Mouse (Mus musculus): Measurements from ENCODE around the gene Mrpl4.
"Not testable (repeated sequence)": the region's sequence is repeated elsewhere in the genome, so short reads cannot be mapped to it uniquely, and the experiment has no call there.

Gene Mrpl4

DNA sequence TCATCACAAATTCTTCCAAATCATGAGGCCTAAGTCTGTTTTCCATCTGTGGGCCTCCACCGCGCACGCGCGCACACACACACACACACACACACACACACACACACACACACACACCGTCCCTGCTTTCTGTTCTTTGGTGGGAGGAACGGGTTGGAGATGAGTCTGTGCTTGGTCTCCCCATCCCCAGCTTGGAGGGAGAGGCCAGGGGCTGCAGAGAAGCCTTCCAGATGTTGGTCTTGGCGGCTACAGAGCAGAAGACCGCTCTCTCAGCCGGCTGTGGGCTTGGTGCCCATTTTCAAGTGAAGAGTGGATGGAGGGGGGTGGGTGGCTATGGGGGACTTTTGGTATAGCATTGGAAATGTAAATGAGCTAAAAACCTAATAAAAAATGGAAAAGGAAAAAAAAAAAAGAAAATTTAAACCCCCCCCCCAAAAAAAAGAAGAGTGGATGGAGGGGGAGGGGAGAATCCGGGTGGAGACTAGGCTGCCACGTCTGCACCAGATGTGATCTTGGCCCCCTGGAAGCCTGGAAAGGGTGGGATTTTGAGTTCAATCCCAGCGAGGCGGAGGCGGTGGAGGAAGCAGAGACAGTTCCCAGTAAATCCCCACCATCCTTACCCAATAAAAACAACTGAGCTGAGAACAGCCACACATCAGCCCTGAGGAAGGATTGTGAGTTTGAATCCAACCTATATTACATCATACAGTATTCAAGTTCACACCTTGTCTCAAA lies 15.4 kb upstream of the Mrpl4 start:
- peak; percentile 35 for DNase-seq (ENCODE audit: low read depth, low spot score)

DNA sequence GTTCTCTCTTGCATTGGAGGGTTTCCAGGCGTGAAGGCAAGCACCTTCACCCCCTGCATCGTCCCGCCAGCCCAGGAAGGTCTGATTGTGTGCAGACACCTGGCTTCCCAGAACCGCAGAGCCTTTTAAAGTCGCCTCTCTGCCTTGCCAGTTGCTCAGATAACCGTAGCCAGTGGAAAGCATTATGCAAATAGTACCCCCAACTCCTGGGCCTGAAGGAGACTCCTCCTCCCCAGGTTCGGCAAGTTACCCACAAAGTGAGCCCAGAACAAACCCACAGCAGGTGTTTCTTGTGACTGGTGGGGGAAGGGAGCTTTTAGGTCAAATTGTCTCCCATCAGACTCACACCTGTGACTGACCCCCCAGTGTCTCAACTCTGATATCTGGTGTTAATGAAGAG lies 14.6 kb upstream of the Mrpl4 start:
- DNase-seq (ENCODE audit: low read depth, low spot score): no peak

DNA sequence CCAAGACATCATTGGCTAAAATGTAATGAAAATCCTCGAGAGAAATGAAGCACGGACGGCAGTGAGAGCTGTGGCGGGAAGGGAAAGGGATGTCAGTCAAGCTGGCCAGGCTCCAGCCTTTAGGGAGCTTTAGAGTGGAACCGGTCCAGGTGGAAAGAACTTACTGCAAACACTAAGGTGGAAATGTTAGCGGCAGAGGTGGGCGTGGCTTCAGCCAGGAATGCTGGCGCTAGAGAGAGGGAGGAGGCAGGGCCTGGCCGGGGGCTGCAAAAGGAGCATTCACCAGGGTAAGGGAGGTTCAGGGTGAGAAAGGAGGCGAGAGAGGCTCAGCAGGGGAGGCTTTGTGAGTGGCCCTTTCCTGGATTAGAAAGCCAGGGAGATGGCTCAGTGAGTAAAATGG lies 11.7 kb upstream of the Mrpl4 start:
- DNase-seq (ENCODE audit: low read depth, low spot score): peak; percentile 94

GRCm38 (mm10) chr9:20991587-20991986 lies 11.0 kb upstream of the Mrpl4 start:
- DNase-seq (ENCODE audit: low read depth, low spot score): no peak

- DNase-seq (ENCODE audit: low read depth, low spot score): no peak
Measured at GRCm38 (mm10) chr9:20993165-20993898, 9.2 kb upstream of the Mrpl4 start.

DNA sequence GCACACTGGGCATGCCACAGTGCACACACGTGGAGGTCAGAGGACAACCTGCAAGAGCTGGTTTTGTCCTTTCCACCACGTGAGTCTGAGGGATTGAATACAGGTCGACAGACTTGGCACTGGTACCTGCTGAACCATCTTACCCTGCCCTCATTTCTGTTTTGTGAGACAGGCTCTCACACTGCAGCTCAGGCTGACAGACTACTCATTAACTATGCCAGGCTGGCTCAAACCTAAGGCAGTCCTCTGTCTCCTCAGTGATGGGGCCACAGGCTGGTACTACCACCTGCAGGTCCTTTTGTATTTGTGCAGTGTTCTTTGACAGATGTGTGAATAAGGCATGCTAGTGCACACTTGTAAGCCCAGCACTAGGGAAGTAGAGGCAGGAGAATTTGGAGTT lies 7.5 kb upstream of the Mrpl4 start:
- no peak for DNase-seq (ENCODE audit: low read depth, low spot score)

GRCm38 (mm10) chr9:20997065-20997464 lies 5.5 kb upstream of the Mrpl4 start:
- no peak for DNase-seq (ENCODE audit: low read depth, low spot score)

- not testable (repeated sequence) for DNase-seq (ENCODE audit: low read depth, low spot score)
Measured at GRCm38 (mm10) chr9:20998337-20998736, 4.2 kb upstream of the Mrpl4 start.

GRCm38 (mm10) chr9:21000811-21001210 lies 1.7 kb upstream of the Mrpl4 start:
- peak; percentile 59 for DNase-seq (ENCODE audit: low read depth, low spot score)

DNA sequence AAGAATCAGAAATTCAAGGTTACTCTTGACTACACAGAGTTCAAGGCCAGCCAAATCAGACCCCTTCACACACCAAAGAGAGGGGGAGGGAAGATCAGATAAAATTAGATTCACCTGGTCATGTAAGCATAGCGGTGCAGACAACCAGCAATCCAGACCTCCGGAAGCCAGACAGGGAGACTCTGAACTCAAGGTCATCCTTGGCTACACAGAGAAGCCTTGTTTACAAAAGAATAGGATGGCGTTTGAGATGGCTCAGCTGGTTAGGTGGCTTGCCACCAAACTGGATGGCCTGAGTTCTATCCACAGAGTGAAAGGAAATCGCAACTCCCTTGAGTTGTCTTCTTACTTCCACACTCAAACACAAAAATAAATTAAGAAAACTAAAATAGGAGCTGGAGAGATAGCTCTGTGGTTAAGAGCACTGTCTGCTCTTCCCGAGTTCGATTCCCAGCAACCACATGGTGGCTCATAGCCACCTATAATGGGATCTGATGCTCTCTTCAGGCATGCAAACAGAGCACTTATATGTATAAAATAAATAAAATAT lies 812 bp upstream of the Mrpl4 start:
- DNase-seq (ENCODE audit: low read depth, low spot score): peak; percentile 75

GRCm38 (mm10) chr9:21002270-21002626 lies 290 bp upstream of the Mrpl4 start:
- no peak for DNase-seq (ENCODE audit: low read depth, low spot score)

DNA sequence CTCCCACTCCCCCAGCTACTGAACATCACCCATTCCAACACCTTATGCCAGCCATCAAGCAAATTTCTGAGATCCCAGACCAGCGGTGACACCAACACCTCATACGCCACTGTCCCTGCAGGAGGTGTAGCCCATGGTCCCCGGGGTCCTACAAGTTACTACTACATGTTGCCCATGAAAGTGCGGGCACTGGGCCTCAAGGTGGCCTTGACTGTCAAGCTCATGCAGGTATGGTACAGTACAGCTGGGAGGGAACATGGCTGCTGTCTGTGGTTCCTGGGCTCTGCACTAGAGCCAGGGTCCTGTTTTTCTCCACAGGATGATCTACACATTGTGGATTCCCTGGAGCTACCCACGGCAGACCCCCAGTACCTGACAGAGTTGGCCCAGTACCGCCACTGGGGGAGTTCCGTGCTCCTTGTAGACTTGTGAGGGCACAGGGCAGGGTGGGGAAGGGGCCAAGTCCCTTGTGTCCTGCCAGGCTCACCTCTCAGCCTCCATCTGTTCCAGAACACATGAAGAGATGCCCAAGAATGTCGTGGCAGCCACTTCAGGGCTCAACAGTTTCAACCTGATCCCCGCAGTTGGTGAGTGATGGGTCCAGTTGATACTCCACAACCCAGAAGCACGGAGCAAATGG lies 4.9 kb downstream of the Mrpl4 start:
- no peak for DNase-seq (ENCODE audit: low read depth, low spot score)

- peak; percentile 71 for DNase-seq (ENCODE audit: low read depth, low spot score)
Measured at GRCm38 (mm10) chr9:21008007-21008406, 5.5 kb downstream of the Mrpl4 start.

DNA sequence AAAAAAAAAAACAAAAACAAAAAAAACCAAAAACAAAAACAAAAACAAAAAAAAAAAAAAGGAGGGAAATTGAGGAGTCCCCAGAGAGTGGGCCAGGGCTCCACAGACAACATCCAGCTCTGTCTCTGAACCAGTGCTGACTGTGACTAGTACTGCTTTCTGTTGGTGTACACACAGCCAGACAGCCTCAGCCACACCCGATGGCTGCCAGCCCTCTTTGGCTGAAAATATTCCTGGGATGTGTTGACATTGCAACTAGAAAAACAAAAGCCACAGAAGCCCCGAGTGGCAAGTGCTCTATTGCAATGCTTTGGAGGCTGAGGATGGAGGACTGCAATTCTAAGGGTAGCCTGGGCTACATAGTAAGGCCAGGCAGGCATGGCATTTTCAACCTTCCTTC lies 7.8 kb downstream of the Mrpl4 start:
- DNase-seq (ENCODE audit: low read depth, low spot score): no peak

GRCm38 (mm10) chr9:21010939-21011541 lies 8.5 kb downstream of the Mrpl4 start:
- not testable (repeated sequence) for DNase-seq (ENCODE audit: low read depth, low spot score)

GRCm38 (mm10) chr9:21011846-21012312 lies 9.3 kb downstream of the Mrpl4 start:
- no peak for DNase-seq (ENCODE audit: low read depth, low spot score)

GRCm38 (mm10) chr9:21012368-21012767 lies 9.8 kb downstream of the Mrpl4 start:
- no peak for DNase-seq (ENCODE audit: low read depth, low spot score)

GRCm38 (mm10) chr9:21014691-21015570 lies 12.4 kb downstream of the Mrpl4 start:
- peak; percentile 86 for DNase-seq (ENCODE audit: low read depth, low spot score)

DNA sequence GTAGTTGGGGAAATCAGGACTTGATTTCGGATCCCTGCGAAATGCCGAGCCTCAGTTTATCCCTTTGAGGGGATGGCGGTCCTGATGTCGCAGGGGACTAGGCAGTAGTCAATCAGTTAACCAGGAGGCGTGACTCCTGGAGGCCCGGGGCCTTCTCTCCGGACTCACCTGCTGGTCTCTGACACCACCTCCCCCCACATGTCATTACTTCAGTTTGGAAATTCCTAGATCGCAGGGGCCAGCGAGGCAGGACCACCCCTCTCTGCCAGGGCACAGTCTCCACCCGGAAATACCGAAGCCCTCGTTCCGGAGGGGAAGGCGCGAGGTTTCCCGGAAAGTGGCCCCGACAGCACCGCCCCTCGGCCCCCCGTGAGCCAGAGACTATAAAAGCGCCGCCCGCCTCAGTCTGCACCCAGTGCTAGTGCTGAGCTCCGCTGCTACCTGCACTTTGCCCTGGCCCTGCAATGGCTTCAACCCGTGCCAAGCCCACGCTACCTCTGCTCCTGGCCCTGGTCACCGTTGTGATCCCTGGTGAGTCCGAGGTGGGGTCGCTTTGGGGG lies 13.1 kb downstream of the Mrpl4 start, which contains the start of gene Icam1:
Gene Icam1, plus strand, starts transcription at position 415 of the 560 bp plus-strand sequence.
- DNase-seq (ENCODE audit: low read depth, low spot score): peak; percentile 87
